Mouse (Mus musculus): ENCODE measurements around the gene Smtnl2.

- TF ChIP-seq POLR2A (IDR thresholded peaks at IDR 0.05; ENCODE audit: control insufficient read depth, extremely low read depth, insufficient read depth, low read length, poor library complexity) (no peak), CTCF (IDR thresholded peaks at IDR 0.05; ENCODE audit: borderline replicate concordance, control insufficient read depth, extremely low read depth, insufficient read depth, low read length, poor library complexity) (no peak)
Observed at GRCm38 (mm10) chr11:72393243-72393642, 18.3 kb downstream of the Smtnl2 start.

Measured in thymus, adult 2 months (tissue).